Mouse (Mus musculus) brain, adult 2 months (tissue): Measurements from ENCODE around the gene Fam13a.
A peak's percentile ranks its signal among the peaks of the same experiment; 100 is the strongest.

Experiments used
- DNase-seq: peaks from one replicate; pipeline ENCODE4 v3.0.0; 2011; ENCODE audit warnings: low read depth, low spot score

Gene Fam13a

GRCm38 (mm10) chr6:58999044-58999453 lies 25.3 kb downstream of the Fam13a start:
- DNase-seq, result peak; percentile 13

- no peak for DNase-seq
These were observed 25.8 kb downstream of the Fam13a start for GRCm38 (mm10) chr6:58998528-58998927.

GRCm38 (mm10) chr6:58989149-58989548 lies 35.2 kb downstream of the Fam13a start:
- DNase-seq, result no peak

- no peak for DNase-seq
These were observed 35.6 kb downstream of the Fam13a start for GRCm38 (mm10) chr6:58988706-58989105.

GRCm38 (mm10) chr6:58987166-58987565 lies 37.2 kb downstream of the Fam13a start:
- DNase-seq, result no peak

- DNase-seq, result peak; percentile 47
These were observed 39.2 kb downstream of the Fam13a start for GRCm38 (mm10) chr6:58985186-58985585.

GRCm38 (mm10) chr6:58975249-58975648 lies 49.1 kb downstream of the Fam13a start:
- no peak for DNase-seq

GRCm38 (mm10) chr6:58974428-58974827 lies 49.9 kb downstream of the Fam13a start:
- no peak for DNase-seq

GRCm38 (mm10) chr6:58972873-58973272 lies 51.5 kb downstream of the Fam13a start:
- DNase-seq, result no peak

- peak; percentile 68 for DNase-seq
These were observed 56.1 kb downstream of the Fam13a start for GRCm38 (mm10) chr6:58968272-58968671.

GRCm38 (mm10) chr6:58965071-58965831 lies 59.1 kb downstream of the Fam13a start:
- DNase-seq, result peak; percentile 82

GRCm38 (mm10) chr6:58964565-58964964 lies 59.8 kb downstream of the Fam13a start:
- peak; percentile 53 for DNase-seq

- peak; percentile 37 for DNase-seq
These were observed 60.3 kb downstream of the Fam13a start for GRCm38 (mm10) chr6:58964091-58964490.

GRCm38 (mm10) chr6:58962691-58963090 lies 61.7 kb downstream of the Fam13a start:
- DNase-seq, result peak; percentile 48

GRCm38 (mm10) chr6:58960523-58960922 lies 63.8 kb downstream of the Fam13a start:
- peak; percentile 34 for DNase-seq

- DNase-seq, result no peak
These were observed 73.0 kb downstream of the Fam13a start for GRCm38 (mm10) chr6:58951128-58951992.

- DNase-seq, result no peak
These were observed 73.9 kb downstream of the Fam13a start for GRCm38 (mm10) chr6:58950410-58950809.

GRCm38 (mm10) chr6:58946840-58947239 lies 77.5 kb downstream of the Fam13a start:
- DNase-seq, result peak; percentile 83

- DNase-seq, result peak; percentile 73
These were observed 78.1 kb downstream of the Fam13a start for GRCm38 (mm10) chr6:58946246-58946645.

- DNase-seq, result no peak
These were observed 80.4 kb downstream of the Fam13a start for GRCm38 (mm10) chr6:58943958-58944357.

- DNase-seq, result peak; percentile 84
These were observed 82.1 kb downstream of the Fam13a start for GRCm38 (mm10) chr6:58942276-58942675.

GRCm38 (mm10) chr6:58937726-58938125 lies 86.6 kb downstream of the Fam13a start:
- DNase-seq, result no peak

GRCm38 (mm10) chr6:58934144-58934543 lies 90.2 kb downstream of the Fam13a start:
- DNase-seq, result peak; percentile 16
